Mouse (Mus musculus): Measurements from ENCODE around the gene Unc80. TPM values are rescaled to one million over a fixed set of nuclear protein-coding genes. Genes with fewer than 3 reads are reported as not detected.
A peak's percentile ranks its signal among the peaks of the same experiment; 100 is the strongest.

Gene Unc80
- polyA plus RNA-seq, 1 experiment, result 87.7 TPM

- Histone ChIP-seq H3K4me1 (ENCODE audit: control insufficient read depth, insufficient read depth, low read length) (no peaks in the 10 kb centered on the region; the same call in none of the 2 replicates), H3K4me3 (ENCODE audit: insufficient read depth, low read length) (peak overlapping the region; percentile 56; the same call in 1 of the 2 replicates), H3K27ac (ENCODE audit: insufficient read depth, low read length) (peak overlapping the region; percentile 34; the same call in 1 of the 2 replicates)
- TF ChIP-seq CTCF (IDR thresholded peaks at IDR 0.05; ENCODE audit: extremely low read depth, insufficient read depth, low read length), result no peak
- no peak for TF ChIP-seq POLR2A (IDR thresholded peaks at IDR 0.05; ENCODE audit: extremely low read depth, insufficient read depth, low read length)
Measured at GRCm38 (mm10) chr1:66700149-66700692, 232.1 kb downstream of the Unc80 start.

- Histone ChIP-seq H3K27ac (ENCODE audit: insufficient read depth, low read length) (peak within 1 kb of the TSS; percentile 34; the same call in 1 of the 2 replicates), H3K4me3 (ENCODE audit: insufficient read depth, low read length) (peak within 1 kb of the TSS; percentile 56), H3K4me1 (ENCODE audit: control insufficient read depth, insufficient read depth, low read length) (no peaks in the 10 kb centered on the region; the same call in none of the 2 replicates)
- no peak for TF ChIP-seq CTCF (IDR thresholded peaks at IDR 0.05; ENCODE audit: extremely low read depth, insufficient read depth, low read length)
- peak; percentile 77; the same call in 1 of the 2 replicates for TF ChIP-seq POLR2A (IDR thresholded peaks at IDR 0.05; ENCODE audit: extremely low read depth, insufficient read depth, low read length)
Measured at GRCm38 (mm10) chr1:66700693-66701575, 232.8 kb downstream of the Unc80 start, which contains the start of gene Rpe. Rpe (plus strand) TSS chr1:66700831.

- Histone ChIP-seq H3K27ac (ENCODE audit: insufficient read depth, low read length) (no peak overlapping the region), H3K4me1 (ENCODE audit: control insufficient read depth, insufficient read depth, low read length) (no peaks in the 10 kb centered on the region; the same call in none of the 2 replicates), H3K4me3 (ENCODE audit: insufficient read depth, low read length) (peak overlapping the region; percentile 56)
- no peak for TF ChIP-seq CTCF (IDR thresholded peaks at IDR 0.05; ENCODE audit: extremely low read depth, insufficient read depth, low read length)
- TF ChIP-seq POLR2A (IDR thresholded peaks at IDR 0.05; ENCODE audit: extremely low read depth, insufficient read depth, low read length), result no peak
Measured at GRCm38 (mm10) chr1:66701576-66701940, 233.4 kb downstream of the Unc80 start.

GRCm38 (mm10) chr1:66702623-66703345, 234.6 kb downstream of the Unc80 start:
- no peak for TF ChIP-seq CTCF (IDR thresholded peaks at IDR 0.05; ENCODE audit: extremely low read depth, insufficient read depth, low read length)
- TF ChIP-seq POLR2A (IDR thresholded peaks at IDR 0.05; ENCODE audit: extremely low read depth, insufficient read depth, low read length), result no peak
- no peak overlapping the region for H3K27ac ChIP-seq (ENCODE audit: insufficient read depth, low read length)
- H3K4me1 ChIP-seq (ENCODE audit: control insufficient read depth, insufficient read depth, low read length), result no peaks in the 10 kb centered on the region; the same call in none of the 2 replicates
- H3K4me3 ChIP-seq (ENCODE audit: insufficient read depth, low read length), result no peak overlapping the region

- Histone ChIP-seq H3K27ac (ENCODE audit: insufficient read depth, low read length) (no peak overlapping the region), H3K4me3 (ENCODE audit: insufficient read depth, low read length) (no peak overlapping the region), H3K4me1 (ENCODE audit: control insufficient read depth, insufficient read depth, low read length) (no peaks in the 10 kb centered on the region; the same call in none of the 2 replicates)
- no peak for TF ChIP-seq POLR2A (IDR thresholded peaks at IDR 0.05; ENCODE audit: extremely low read depth, insufficient read depth, low read length)
- no peak for TF ChIP-seq CTCF (IDR thresholded peaks at IDR 0.05; ENCODE audit: extremely low read depth, insufficient read depth, low read length)
Measured at GRCm38 (mm10) chr1:66704523-66704922, 236.4 kb downstream of the Unc80 start.

GRCm38 (mm10) chr1:66712859-66713258, 244.7 kb downstream of the Unc80 start:
- TF ChIP-seq POLR2A (IDR thresholded peaks at IDR 0.05; ENCODE audit: extremely low read depth, insufficient read depth, low read length) (no peak), CTCF (IDR thresholded peaks at IDR 0.05; ENCODE audit: extremely low read depth, insufficient read depth, low read length) (no peak)
- Histone ChIP-seq H3K4me1 (ENCODE audit: control insufficient read depth, insufficient read depth, low read length) (no peaks in the 10 kb centered on the region), H3K4me3 (ENCODE audit: insufficient read depth, low read length) (no peak overlapping the region), H3K27ac (ENCODE audit: insufficient read depth, low read length) (no peak overlapping the region)

GRCm38 (mm10) chr1:66730581-66730980, 262.4 kb downstream of the Unc80 start:
- no peak for TF ChIP-seq CTCF (IDR thresholded peaks at IDR 0.05; ENCODE audit: extremely low read depth, insufficient read depth, low read length)
- no peak for TF ChIP-seq POLR2A (IDR thresholded peaks at IDR 0.05; ENCODE audit: extremely low read depth, insufficient read depth, low read length)
- Histone ChIP-seq H3K4me1 (ENCODE audit: control insufficient read depth, insufficient read depth, low read length) (no peaks in the 10 kb centered on the region), H3K4me3 (ENCODE audit: insufficient read depth, low read length) (no peak overlapping the region), H3K27ac (ENCODE audit: insufficient read depth, low read length) (no peak overlapping the region)

Other genes with a start within 250 kb of the Unc80 start
- 23.8 and 25.9 TPM in 2 replicates for gene Rpe, start 232.5 kb downstream of the Unc80 start, polyA plus RNA-seq (2012; rRNA removed)

Data from cortical plate, adult 2 months (tissue).